Mouse (Mus musculus) CH12.LX (cell line): ENCODE results near the gene Rpa2. TPM values are rescaled to one million over a fixed set of nuclear protein-coding genes. Genes with fewer than 3 reads are reported as not detected.

ENCODE experiments used
- DNase-seq: peaks from one replicate; pipeline ENCODE4 v3.0.0-alpha.2; 2013; ENCODE audit errors: extremely low read depth
- H3K27ac ChIP-seq: 2 replicates; pipeline ENCODE4 v1.5.1; 2012; ENCODE audit warnings: low read depth, mild to moderate bottlenecking, control low read depth, moderate library complexity; ENCODE audit not compliant: insufficient read depth
- H3K27me3 ChIP-seq: replicated peaks from 2 replicates; pipeline ENCODE3; 2012; ENCODE audit warnings: inconsistent platforms
- H3K36me3 ChIP-seq, 2 experiments: replicated peaks in 1 of 2; 2 replicates each; pipeline versions ENCODE3 to v1.6.1; 2012; ENCODE audit warnings: inconsistent platforms in 1 of 2, low read length in 1 of 2, mild to moderate bottlenecking in 1 of 2, mixed read lengths in 1 of 2, moderate library complexity in 1 of 2; ENCODE audit not compliant: control insufficient read depth in 1 of 2, insufficient read depth in 1 of 2
- H3K4me1 ChIP-seq, 2 experiments: 2 replicates each; pipeline ENCODE4 v1.6.1; 2012; ENCODE audit warnings: inconsistent platforms in 1 of 2, moderate library complexity in 1 of 2; ENCODE audit not compliant: insufficient read depth in 2 of 2, control insufficient read depth in 1 of 2
- H3K4me2 ChIP-seq: 2 replicates; pipeline ENCODE4 v1.6.1; 2012; ENCODE audit warnings: low read depth, mild to moderate bottlenecking, control low read depth; ENCODE audit not compliant: poor library complexity, insufficient read depth, severe bottlenecking
- H3K4me3 ChIP-seq, 3 experiments: fragments of 150-350 bp in 1 of 3; sonication (generic) in 1 of 3; replicated peaks in 1 of 3; 2 replicates each; pipeline versions ENCODE3 to v1.5.1; 2011 to 2012; ENCODE audit warnings: low read depth in 2 of 3, low read length in 2 of 3, mild to moderate bottlenecking in 2 of 3, moderate library complexity in 2 of 3, control low read depth in 1 of 3, improper control_type of control experiment in 1 of 3, inconsistent platforms in 1 of 3, mixed read lengths in 1 of 3; ENCODE audit not compliant: poor library complexity in 1 of 3
- H3K79me2 ChIP-seq: replicated peaks from 2 replicates; pipeline ENCODE4 v1.6.1; 2012; ENCODE audit warnings: mild to moderate bottlenecking, moderate library complexity; ENCODE audit not compliant: control insufficient read depth, poor library complexity, insufficient read depth, severe bottlenecking; ENCODE audit errors: extremely low read depth
- H3K9ac ChIP-seq: 2 replicates; pipeline ENCODE4 v1.6.1; 2012; ENCODE audit warnings: low read depth, mild to moderate bottlenecking, control low read depth, moderate library complexity; ENCODE audit not compliant: insufficient read depth
- H3K9me3 ChIP-seq: replicated peaks from 2 replicates; pipeline ENCODE3; 2012; ENCODE audit warnings: low read length, inconsistent platforms, mixed read lengths
- CTCF ChIP-seq, 2 experiments: IDR thresholded peaks in 1 of 2; conservative IDR thresholded peaks in 1 of 2; 2 replicates each; pipeline ENCODE4 v1.5.1; 2011 to 2012; ENCODE audit warnings: low read depth in 2 of 2, low read length in 2 of 2, improper control_type of control experiment in 1 of 2, inconsistent platforms in 1 of 2, mild to moderate bottlenecking in 1 of 2, moderate library complexity in 1 of 2
- E2F4 ChIP-seq: IDR thresholded peaks from 2 replicates; pipeline ENCODE4 v1.6.1; 2011; ENCODE audit warnings: low read depth, low read length, improper control_type of control experiment; ENCODE audit not compliant: insufficient replicate concordance
- ELF1 ChIP-seq: IDR thresholded peaks from 2 replicates; pipeline ENCODE4 v1.6.1; 2014; ENCODE audit warnings: low read depth, mild to moderate bottlenecking, inconsistent platforms, low read length, improper control_type of control experiment
- EP300 ChIP-seq: IDR thresholded peaks from 2 replicates; pipeline ENCODE4 v1.6.1; 2011; ENCODE audit warnings: low read length, improper control_type of control experiment
- ETS1 ChIP-seq: conservative IDR thresholded peaks from 2 replicates; pipeline ENCODE4 v1.6.1; 2012; ENCODE audit warnings: low read depth, mild to moderate bottlenecking, inconsistent platforms, low read length, improper control_type of control experiment, moderate library complexity
- JUN ChIP-seq: IDR thresholded peaks from 2 replicates; pipeline ENCODE4 v1.6.1; 2011; ENCODE audit warnings: low read depth, mild to moderate bottlenecking, low read length, improper control_type of control experiment, moderate library complexity; ENCODE audit not compliant: insufficient read depth
- KAT2A ChIP-seq: IDR thresholded peaks from 2 replicates; pipeline ENCODE4 v1.6.1; 2012; ENCODE audit warnings: low read length, improper control_type of control experiment, inconsistent platforms; ENCODE audit not compliant: insufficient replicate concordance
- MAZ ChIP-seq: IDR thresholded peaks from 2 replicates; pipeline ENCODE4 v1.6.1; 2012; ENCODE audit warnings: low read depth, mild to moderate bottlenecking, inconsistent platforms, low read length, improper control_type of control experiment, moderate library complexity
- POLR2A ChIP-seq: IDR thresholded peaks from 2 replicates; pipeline ENCODE4 v1.6.1; 2011; ENCODE audit warnings: low read depth, mild to moderate bottlenecking, improper control_type of control experiment, low read length
- POLR2AphosphoS2 ChIP-seq: IDR thresholded peaks from 2 replicates; pipeline ENCODE4 v1.6.1; 2011; ENCODE audit warnings: low read depth, low read length, improper control_type of control experiment
- SIN3A ChIP-seq: IDR thresholded peaks from 2 replicates; pipeline ENCODE4 v1.6.1; 2012; ENCODE audit warnings: low read length, improper control_type of control experiment, inconsistent platforms
- SMC3 ChIP-seq: IDR thresholded peaks from 2 replicates; pipeline ENCODE4 v1.6.1; 2011; ENCODE audit warnings: low read depth, low read length, improper control_type of control experiment
- UBTF ChIP-seq: IDR thresholded peaks from 2 replicates; pipeline ENCODE4 v1.6.1; 2012; ENCODE audit warnings: low read depth, mild to moderate bottlenecking, inconsistent platforms, low read length, improper control_type of control experiment, moderate library complexity
- ZKSCAN1 ChIP-seq: IDR thresholded peaks from 2 replicates; pipeline ENCODE4 v1.6.1; 2012; ENCODE audit warnings: low read depth, inconsistent platforms, low read length, improper control_type of control experiment, borderline replicate concordance
- ZNF384 ChIP-seq: IDR thresholded peaks from 2 replicates; pipeline ENCODE4 v1.6.1; 2012; ENCODE audit warnings: low read depth, low read length, improper control_type of control experiment, inconsistent platforms
- dilution Hi-C: fragments of 300-500 bp; cut with MboI; formaldehyde crosslinking; loops from 2 replicates; pipeline ENCODE4 v1.14.3; 2020; ENCODE audit warnings: low sequenced_read_pairs; ENCODE audit not compliant: extremely low pct_unique_long_range_greater_than_20kb, extremely low pct_ligation_motif_present
- in situ Hi-C: fragments of 300-500 bp; cut with MboI; formaldehyde crosslinking; loops from 3 replicates; pipeline ENCODE4 v1.14.3; 2019; ENCODE audit warnings: low sequenced_read_pairs, low pct_ligation_motif_present, low pct_unique_long_range_greater_than_20kb, mixed read lengths
- polyA plus RNA-seq: library from polyadenylated mRNA; unstranded; fragments of >175 nt; gene quantifications from 2 replicates; pipeline ENCODE4 v1.2.1, GENCODE M21; 2012; ENCODE audit warnings: low read depth; ENCODE audit not compliant: insufficient read length
- total RNA-seq, 2 experiments: library from RNA; depleted of rRNA; stranded (reverse); fragments of 300-350 nt in 1 of 2; fragments of >200 nt in 1 of 2; gene quantifications; 2 replicates each; pipeline ENCODE4 v1.2.3; 2012 to 2014

Rpa2 gene
- total and polyA plus RNA-seq, 3 experiments = 80.2 to 142 (median 97.9) TPM

DNA sequence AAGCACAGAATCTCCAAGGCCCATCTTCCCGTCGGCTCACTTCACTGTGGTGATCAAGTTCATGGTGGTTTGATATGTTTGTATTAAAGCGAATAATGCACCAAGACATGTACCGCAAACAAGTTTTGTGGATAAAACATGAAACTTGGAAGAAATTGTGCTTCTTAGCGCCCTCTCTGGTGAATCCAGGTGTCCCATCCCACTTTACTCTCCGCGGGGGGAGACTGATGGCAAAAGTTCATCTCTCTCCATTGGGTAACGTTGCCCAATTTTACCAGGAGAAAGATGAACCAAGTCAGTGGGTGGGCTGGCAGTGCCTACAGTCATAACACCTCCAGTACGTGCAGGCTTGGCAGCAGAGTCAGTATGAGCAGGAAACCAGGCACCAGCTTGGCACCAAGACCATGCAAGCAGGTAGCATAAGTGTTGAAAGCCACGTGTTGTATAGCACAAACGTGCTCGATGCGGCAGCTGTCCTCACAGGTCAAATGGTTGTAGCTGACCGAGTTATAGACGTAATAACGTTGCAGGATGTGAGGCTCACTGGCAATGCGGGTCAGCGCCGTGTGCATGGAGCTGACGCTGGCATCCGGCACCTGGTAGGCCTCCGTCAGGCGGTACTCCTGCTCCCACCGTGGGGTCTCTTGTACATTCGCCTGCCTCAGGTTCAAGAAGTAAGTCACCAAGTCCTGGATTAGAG lies 34.9 kb upstream of the Rpa2 start:
- Histone ChIP-seq H3K36me3 (peaks cover 11 to 21% of the 10 kb centered on the region in 2 experiments), H3K4me1 (peaks cover 2 to 41% of the 10 kb centered on the region in 2 experiments; a peak in 3 of 4 replicates), H3K27me3 (no peaks in the 10 kb centered on the region), H3K79me2 (no peaks in the 10 kb centered on the region), H3K27ac (no peak overlapping the region), H3K9me3 (no peaks in the 10 kb centered on the region), H3K9ac (no peak overlapping the region), H3K4me3 (no peak overlapping the region), H3K4me2 (no peak overlapping the region)
- no peak for DNase-seq
- TF ChIP-seq KAT2A = no peak
- no peak for TF ChIP-seq POLR2A
- no peak for TF ChIP-seq SIN3A
- no peak for TF ChIP-seq JUN
- no peak for TF ChIP-seq ELF1
- dilution Hi-C loops = no loop called here
- in situ Hi-C loops = no loop called here

DNA sequence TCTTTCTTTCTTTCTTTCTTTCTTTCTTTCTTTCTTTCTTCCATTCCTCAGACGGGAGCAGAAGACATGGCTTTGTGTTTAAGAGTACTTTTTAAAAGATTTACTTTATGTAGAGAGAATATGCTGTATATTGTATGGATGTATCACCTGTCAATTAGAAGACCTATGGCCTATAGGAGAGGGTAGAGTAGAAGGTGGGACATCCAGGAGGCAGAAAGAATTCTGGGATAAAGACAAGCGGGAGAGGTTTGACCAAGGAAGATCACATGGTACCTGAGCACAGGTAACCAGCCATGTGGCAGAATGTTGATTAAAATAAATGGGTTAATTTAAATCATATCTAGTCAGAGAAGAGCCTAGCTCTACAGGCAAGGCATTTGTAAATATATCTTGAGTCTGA lies 33.4 kb upstream of the Rpa2 start:
- dilution Hi-C loops = no loop called here
- Histone ChIP-seq H3K27me3 (no peaks in the 10 kb centered on the region), H3K4me2 (no peak overlapping the region), H3K36me3 (peaks cover 16 to 20% of the 10 kb centered on the region in 2 experiments), H3K79me2 (no peaks in the 10 kb centered on the region), H3K4me1 (peaks cover 2 to 41% of the 10 kb centered on the region in 2 experiments; a peak in 3 of 4 replicates), H3K27ac (no peak overlapping the region), H3K9ac (no peak overlapping the region), H3K4me3 (no peak overlapping the region), H3K9me3 (no peaks in the 10 kb centered on the region)
- in situ Hi-C loops = no loop called here
- TF ChIP-seq MAZ = no peak
- no peak for TF ChIP-seq ETS1
- no peak for TF ChIP-seq SIN3A
- TF ChIP-seq CTCF (conservative IDR thresholded peaks at IDR 0.05 in 1 of 2, IDR thresholded peaks at IDR 0.05 in 1 of 2; ENCODE audit: low read depth in 2 of 2, low read length in 2 of 2) = no peak
- TF ChIP-seq EP300 = no peak
- TF ChIP-seq UBTF = no peak
- TF ChIP-seq POLR2A = no peak
- TF ChIP-seq ZNF384 = no peak
- TF ChIP-seq SMC3 = no peak
- no peak for TF ChIP-seq KAT2A
- DNase-seq = no peak

DNA sequence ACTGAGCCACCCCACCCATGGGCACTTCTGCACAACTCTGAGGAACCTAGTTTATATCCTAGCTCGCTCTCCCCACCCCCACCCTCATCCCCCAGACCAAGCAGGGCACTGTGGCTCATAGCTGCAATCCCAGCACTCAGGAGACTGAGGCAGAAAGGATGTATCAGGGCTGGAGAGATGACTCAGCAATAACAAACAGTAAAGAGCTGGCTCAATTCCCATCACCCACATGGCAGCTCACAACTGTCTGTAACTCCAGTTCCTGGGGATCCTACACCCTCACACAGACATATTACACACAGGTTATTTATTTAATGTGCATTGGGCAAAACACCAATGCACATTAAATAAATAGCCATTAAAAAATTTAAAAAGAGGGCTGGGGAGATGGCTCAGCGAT lies 32.7 kb upstream of the Rpa2 start:
- TF ChIP-seq E2F4 = no peak
- TF ChIP-seq ZKSCAN1 = no peak
- TF ChIP-seq EP300 = no peak
- TF ChIP-seq POLR2AphosphoS2 = no peak
- H3K27ac ChIP-seq = no peak overlapping the region
- in situ Hi-C loops (no loop called here), dilution Hi-C loops (no loop called here)
- H3K4me3 ChIP-seq = no peak overlapping the region
- no peak overlapping the region for H3K9ac ChIP-seq
- H3K4me1 ChIP-seq = peaks cover 2 to 41% of the 10 kb centered on the region in 2 experiments; a peak in 3 of 4 replicates
- no peaks in the 10 kb centered on the region for H3K9me3 ChIP-seq
- H3K36me3 ChIP-seq = peaks cover 13 to 20% of the 10 kb centered on the region in 2 experiments
- H3K27me3 ChIP-seq = no peaks in the 10 kb centered on the region
- no peak for DNase-seq
- no peak overlapping the region for H3K4me2 ChIP-seq
- H3K79me2 ChIP-seq = no peaks in the 10 kb centered on the region
